Mouse (Mus musculus): ENCODE data around the gene Gm10160.

Gene Gm10160

DNA sequence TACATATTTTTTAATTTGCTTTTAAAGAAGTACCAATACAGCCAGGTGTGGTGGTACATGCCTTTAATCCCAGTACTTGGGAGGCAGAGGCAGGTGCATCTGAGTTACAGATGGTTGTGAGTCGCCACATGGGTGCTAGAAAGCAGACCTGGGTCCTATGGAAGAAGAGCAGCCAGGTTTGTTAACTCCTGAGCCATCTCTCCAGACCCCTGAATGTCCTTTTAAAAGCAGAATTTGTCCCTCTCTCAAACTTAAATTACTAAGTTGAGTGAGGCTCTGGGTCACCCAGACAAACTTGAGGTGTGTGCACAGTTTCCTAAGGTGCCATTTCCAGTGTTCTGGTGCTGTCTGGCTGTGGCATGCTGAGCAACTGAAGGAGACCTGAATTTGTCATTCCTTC, at the start of gene Gm10160:
Gene Gm10160, minus strand, starts transcription at position 101 of the 400 bp plus-strand sequence.
- DNase-seq = no peak

DNA sequence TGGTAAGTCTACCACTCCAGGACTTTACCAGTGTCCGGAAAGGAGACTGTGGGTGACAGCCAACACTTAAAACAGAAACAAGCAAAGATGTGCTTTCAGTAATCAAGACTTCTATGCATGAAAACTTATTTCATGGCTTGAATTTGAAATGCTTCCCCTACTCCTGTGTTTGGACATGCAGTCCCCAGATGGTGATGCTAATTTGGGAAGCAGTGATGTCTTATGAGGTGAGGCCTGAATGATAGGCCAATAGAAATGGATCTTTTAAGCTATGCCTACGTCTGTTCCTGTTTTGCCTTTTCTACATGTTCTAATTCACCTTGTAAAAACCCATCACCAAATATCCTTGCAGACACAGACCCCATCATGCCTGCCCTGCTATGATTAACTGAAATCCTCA, 49.3 kb upstream of the Gm10160 start:
- no peak for DNase-seq

DNA sequence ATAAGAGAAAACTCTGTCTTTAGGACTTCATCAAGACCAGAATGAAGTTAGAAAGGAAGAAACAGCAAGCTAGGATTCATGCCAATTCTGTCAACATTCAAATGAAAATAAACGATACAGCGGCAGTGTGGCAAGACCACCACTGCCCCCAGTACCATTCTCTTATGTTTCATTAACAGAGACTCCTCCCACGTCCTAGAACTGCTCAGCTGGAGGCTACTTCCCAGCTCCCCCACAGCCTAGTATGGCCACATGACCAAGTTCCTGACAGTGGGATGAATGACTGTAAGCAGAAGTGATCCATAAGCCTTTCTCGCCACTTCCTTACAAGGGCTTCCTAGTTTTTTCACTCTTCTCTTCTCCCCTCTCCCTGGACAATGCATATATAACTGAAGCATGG, 48.5 kb upstream of the Gm10160 start:
- DNase-seq = no peak

DNA sequence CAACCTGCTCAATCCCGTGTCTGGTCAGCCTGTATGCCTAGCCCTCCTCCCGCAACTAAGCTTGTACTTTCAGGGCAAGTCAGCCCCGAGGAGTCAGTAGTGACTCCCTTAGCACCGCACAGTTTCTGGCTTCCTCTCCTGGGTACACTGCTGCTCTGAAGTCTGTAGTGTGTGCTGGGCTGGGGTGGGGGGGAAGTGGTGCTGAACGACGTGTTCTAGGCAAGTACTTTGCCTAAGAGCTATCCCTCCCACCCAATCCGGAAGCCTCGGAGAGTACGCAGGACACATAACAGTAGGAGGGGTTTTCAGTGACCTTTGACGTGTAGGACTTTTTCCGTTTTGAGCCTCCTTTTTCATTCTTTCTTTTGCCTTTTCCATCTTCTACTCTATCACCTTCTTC, 43.8 kb upstream of the Gm10160 start:
- DNase-seq = no peak

DNA sequence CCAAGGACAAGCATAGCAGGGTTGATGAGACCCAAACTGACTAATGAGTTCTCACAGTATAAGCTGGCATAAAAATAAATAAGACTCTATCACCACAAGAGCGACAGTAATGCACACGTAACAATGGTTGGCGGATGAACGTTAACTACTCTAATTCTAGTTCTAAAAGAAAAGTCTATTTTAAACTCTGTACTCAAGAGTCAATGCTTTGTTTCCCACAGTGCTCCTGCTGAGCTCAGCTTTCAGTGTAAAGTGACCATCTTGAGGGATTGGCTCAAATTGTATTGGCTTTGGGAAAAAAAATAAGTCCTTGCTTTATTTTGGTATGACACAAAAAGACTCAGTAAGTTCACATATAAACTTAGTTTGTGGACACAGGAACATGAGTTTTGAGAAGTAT, 29.5 kb upstream of the Gm10160 start:
- DNase-seq = no peak

DNA sequence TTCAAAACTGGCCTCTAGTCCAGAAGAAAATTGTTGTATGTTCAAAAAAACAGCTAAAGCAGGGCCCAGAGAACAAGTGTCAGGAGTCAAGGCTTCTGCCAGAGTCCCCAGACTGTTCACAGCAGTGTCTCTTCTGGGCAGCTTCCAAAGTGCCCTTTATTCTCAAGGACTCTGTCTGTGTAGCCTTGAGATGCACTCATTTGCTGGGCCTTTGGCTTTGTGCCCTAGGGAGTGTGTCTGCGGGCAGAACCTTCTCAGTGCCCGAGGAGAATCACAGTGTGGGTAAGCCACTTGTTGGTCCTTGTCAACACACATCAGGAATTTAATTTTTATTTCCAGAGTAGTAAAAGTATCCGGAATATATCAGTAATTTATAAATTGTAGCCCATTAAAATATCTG, 26.0 kb upstream of the Gm10160 start:
- no peak for DNase-seq

DNA sequence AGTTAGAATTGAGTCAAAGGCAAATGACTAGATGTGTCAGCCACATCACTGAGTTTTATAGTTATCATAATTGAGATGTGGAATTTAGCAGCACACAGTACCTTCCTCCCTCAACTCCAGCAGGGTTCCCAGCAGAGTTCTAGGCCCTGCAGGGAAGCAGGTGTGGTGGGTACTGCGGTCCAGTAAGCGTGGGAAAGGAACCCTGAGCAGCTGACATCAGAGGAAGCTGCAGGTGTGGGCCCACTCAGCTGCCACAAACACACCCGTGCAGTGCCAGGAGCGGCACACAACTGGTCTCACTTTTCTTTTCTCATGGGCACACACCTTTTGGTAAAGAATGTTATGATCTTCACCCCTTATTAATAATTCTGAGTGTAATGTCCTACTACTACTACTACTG, 25.2 kb upstream of the Gm10160 start:
- peak; percentile 39 to 57 for DNase-seq

DNA sequence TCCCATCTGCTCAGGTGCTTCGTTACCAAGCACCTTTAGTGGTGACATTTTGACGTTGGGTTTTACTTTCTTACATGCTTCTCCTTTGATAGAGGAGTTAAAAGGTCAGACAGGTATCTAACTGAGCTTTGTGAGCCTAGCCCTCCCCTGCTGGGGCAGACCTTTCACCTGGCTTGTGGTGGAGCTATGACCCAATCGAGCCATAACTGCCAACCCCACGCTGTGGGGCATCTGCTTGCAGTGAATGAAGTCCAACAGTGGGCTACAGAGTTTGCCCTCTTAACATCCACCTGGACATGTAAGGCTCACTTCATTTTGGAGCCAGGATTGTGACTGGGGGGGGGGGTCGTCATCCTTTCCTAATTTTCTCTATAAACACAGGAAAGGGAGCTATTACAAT, 24.7 kb upstream of the Gm10160 start:
- DNase-seq = no peak

DNA sequence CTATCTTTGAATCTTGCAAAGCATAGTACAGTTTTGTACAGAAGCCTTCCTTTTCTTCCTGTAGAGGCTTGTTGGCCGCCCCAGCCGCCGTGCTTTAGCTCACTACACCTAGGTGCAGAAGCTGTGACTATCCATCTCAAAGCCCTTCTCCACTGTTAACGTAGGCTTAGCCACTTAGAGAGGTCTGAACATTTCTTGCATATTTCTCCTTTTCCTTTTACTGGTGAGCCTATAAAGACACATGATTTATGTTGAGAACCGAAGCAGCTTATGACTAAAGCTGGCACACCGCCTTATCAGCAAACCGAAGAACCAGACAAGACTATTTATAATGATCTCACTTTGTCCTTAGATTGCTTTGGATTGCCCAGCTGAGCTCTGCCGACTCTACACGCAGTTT, 19.8 kb upstream of the Gm10160 start:
- DNase-seq = no peak

DNA sequence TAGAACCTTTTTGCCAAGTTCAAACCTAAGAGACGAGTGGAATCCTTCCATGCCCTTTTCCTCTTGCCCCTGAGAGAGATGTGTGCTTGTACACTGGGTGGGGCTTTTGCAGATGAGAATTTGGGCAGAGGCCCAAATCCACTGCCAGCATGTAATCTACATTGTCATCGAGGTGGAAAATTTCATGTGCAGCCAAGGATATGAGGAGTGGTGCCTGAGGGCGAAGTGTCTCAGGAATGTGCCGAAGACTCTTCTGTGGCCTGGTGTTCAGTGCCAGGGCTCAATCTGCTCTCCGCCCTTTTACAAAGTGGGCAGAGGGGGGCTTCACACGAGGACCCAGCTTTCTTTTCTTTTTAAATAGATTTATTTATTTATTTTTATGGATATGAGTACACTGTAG, 19.0 kb upstream of the Gm10160 start:
- DNase-seq = no peak

DNA sequence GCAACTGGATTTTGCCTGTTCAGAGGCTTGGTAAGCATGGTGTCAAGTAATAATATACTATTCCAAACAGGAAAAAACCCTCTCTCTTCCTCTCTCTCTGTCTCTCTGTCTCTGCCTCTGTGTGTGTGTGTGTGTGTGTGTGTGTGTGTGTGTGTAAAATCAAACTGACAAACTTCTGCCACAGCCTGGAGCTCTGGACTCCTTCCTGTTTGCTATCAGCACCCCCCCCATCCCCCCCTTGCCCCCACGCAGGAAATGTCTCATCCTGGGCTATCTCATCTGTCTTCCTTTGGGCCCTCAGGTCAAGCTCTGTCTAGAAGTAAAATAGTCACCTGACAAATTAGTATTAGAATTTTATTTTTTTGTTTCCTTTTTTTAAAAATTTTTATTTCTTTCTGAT, 18.2 kb upstream of the Gm10160 start:
- no peak for DNase-seq

DNA sequence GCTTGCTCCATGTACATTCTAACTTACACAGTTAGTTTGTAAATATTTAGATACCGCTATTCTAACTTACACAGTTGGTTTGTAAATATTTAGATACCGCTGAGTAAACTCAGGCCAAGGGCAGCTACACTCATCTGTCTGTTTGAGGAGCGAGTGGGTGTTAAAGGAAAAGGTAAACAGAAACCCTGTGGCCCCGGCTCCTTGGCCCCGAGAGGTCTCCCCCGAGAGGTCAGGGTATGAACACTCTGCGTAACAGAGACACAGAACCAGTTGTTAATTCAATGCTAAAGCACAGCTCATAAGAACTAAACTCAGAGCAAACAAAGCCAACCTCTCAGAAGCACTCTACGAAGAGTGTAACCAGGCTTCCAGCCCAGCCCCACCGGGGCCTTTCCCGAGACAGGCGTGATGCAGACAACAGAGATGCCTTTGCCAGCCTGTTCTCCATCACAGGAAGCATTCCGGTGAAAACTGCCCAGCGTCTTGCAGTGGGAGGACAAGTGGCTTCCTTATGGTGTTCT, 17.0 kb upstream of the Gm10160 start:
- no peak for DNase-seq

DNA sequence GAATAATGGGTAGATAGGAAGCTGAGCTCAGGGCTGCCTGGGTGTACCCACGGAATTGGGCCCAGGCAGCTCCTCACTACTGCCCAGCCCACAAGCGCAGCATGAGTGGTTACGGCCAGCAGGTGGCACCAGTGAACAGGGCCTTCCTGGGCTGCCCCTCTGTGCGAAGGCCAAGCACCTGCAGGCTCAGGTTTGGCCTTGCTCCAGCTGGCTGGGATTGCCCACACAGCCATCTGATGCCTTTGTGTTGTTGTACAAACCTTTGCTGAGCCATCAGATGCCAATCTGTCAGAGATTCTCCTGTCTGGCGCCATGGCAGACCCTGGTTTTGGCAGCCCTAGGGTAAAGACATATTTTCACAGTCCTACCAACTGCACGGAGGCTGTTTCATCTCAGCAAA, 12.6 kb upstream of the Gm10160 start:
- DNase-seq = peak; percentile 59 to 76

DNA sequence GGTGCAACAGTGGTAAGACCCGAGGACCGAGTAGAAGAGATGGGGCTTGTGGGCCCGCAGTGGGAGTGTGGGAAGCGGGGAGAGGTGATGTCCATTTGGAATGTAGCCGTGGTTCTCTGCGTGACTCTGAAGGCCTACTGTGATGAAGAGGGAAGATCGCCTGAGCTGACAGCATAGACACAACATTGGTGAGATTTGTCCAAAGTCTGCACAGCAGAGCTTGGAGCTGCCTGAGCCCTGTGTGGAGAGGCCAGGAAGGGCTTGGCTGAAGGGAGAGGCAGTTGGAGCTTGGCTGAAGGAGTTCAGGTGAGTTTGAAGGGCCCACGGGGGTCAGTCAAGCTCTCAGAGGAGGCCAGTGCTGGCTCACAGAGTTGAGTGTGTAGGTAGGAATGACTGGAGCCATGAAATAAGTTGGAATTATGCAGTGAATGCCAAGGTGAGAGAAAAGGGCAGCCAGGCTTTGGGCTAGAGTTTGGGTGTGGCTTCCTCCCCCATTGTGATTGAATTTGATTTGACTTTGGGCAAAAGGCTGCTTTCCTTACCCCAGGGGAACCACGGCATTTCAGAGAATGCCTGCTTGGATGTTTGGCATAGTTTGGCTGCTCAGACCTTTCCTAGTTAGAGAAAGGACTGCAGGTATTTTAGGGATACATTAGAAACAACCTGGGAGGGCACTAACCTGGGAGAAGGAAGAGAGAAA, 11.8 kb upstream of the Gm10160 start:
- DNase-seq = no peak

DNA sequence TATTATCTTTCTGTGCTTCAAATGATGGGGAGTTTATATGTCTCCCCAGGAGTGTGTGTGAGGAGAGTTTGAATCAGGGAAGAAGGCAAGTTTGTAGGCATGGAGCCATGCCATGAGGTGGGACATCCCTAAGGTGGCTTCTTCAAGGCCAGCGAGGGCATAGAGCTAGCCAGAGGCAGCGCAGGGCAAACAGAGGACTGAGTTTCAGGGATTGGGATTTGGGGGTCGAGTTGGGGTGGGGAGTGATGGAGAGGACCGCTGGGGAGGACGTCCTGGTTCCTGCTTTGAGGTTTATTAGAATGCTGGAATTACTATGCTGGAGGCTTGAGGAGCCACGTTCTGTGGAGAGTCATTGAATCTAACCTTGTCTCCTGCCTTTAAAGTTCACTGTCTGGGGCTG, 10.3 kb upstream of the Gm10160 start:
- DNase-seq = no peak

DNA sequence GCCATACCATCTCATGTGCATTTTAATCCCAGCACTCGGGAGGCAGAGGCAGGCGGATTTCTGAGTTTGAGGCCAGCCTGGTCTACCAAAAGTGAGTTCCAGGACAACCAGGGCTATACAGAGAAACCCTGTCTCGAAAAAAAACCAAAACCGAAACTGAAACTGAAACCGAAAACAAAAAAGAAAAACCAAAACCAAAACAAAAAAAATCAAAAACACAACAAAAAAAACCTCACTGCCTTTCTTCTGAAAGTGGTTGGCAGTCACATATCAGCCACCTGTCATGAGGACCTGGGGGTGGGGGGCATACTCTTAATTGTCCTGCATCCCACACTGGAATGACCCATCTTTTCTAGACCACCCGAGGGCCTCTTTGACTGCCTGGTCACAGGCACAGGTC, 9.0 kb upstream of the Gm10160 start:
- DNase-seq = no peak

DNA sequence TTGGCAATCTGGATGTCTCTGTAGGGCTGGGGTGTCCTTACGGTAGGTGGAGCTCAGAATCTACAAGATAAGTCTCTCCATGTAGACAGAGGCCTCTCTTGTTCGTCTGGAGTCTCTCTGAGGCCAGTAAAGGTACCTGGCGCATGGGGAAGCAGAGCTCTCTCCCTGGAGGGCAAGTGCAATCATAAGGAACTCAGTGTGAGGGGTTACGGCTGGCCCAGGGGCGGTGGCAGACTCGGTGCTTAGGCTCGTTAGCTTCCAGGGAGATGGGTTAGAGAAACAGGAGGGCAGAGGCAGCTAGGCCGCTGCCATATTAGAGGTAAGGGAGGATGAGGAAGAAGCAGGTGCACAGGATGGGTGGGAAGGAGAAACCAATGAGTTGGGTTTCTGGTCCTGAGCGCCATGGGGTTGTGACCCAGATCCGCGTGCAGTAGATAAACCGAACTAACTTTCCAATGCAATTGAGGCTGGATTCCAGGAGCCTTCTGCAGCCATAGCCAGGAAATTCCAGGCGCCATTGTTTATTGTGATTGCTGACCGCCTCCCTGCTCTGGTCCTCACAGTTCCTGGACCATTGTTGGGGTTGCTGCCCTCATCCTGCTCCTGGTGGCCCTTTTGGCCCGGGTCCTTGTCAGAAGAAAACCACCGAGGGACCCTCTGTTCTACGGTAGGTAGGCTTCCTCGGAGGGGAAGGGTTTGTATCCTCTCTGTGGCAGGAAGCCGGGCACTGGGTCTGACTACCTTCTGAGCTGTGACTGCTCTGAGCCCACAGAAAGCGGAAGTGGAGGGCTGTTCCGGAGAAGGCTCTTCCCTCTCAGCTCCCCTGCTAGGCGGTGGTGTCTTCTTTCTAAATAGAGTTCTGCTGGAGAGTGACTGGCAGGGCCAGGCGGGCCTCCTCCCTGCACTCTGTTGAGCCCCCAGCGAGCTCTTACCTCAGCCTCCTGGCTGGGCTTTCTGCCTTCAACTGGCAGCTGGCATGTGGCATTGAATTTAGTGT, 7.3 kb upstream of the Gm10160 start:
- peak; percentile 66 to 75 for DNase-seq

DNA sequence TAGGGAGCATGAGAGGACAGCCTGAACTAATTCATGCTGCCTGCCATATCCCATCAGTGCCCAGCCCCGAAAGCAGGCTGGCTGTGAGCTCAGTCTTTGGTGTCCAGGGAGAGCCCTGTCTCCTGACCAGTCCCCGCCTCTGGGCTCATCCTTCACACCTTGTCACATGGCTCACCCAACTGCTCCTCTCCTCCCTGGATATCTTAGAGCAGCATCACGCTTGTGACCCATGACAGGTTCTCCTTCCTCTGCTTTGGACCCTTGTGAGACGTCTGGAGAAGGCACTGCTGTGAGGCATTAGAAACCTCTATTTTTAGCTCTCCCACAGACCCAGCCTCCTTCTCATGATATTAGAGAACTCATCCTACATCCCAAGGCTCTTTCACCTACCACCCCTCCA, 6.3 kb upstream of the Gm10160 start:
- DNase-seq = no peak

DNA sequence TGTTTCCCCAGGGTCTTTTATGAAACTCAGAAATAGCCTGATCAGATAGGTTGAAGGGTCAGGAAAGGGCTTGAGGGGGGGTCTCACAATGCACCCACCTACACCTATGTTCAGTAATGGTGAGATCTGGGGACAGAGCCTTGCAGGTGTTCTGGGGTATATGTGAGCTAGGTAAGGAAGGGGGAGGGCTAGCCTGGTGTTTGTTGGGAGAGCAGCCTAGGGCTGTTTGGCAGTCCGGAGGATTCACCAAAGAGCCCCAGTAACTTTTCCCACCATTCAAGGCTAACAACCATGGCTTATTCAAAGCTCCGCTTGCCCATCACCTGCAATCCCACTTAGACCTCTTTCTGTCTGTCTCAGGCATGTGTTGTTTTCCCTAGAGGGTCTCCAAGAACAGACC, 5.9 kb upstream of the Gm10160 start:
- no peak for DNase-seq

DNA sequence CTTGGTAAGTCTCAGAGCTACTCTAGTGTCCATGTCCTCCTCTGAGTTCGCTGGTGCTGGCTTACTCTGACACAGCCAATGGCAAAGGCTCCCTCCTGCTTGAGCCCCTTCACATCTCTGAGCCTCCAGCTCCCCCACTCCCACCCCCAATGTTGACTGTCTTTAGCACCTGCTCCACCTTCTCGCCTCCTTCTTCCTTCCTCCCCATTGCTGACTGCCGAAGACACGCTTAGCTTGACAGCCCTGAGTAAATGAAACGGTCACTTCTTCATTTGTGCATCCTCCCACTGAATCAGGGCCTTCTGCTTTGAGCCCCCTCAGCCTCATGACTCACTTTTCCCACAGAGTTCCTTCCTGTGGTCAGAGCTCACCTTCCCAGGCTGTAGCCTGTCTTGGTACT, 5.4 kb upstream of the Gm10160 start:
- DNase-seq = peak; percentile 49 to 51

DNA sequence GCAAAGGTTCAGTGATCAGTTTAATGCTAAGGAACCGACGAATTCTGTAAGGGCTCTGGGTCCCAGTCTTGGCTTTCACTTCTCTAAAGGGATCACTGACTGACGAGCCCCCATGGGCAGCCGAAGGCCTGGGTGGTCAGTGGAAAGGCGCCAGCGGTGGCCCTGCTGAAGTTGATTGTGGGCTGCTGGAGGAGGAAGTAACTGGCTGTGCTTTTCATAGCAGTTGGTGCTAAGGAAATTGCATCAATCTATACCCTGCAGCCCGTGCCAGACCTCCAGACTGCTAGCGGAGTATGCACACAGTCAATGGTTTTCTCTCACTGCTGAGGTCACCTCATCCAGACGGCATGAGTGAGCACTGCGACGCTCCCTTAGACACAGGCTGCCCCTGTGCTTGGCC, 4.5 kb upstream of the Gm10160 start:
- peak; percentile 49 to 53 for DNase-seq

DNA sequence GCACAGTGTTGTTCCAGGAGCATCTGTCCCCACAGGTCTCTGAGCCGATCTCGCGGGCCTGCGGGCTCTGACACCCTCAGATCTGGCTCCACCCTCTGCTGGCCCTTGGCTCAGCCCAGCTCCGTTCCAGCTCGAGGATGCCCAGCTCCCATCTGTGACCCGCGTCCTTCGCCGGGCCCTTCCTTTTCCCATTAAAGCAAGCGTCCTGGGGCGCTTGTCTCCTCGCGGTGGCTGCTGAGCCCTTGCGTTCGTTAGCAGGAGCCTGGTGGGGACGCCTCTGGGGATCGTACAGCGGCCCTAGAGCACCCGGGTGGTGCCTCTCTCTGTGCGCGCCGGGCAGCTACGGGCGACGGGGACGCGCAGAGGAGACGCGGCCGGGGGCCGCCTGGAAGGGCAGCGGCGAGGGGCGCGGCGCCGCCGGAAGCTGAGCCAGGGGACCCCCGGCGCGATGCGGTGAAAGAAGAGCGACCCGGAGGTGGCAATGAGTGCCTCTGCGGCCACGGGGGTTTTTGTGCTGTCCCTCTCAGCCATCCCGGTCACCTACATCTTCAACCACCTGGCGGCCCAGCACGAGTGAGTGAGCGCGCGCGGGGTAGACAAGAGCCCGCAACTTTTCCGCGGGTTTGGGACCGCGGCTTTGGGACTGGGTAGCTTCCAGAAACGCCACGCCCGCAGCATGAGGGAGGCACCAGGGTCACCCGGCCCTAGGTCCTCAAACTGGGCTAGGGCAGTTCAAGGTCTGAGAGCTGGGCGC, 3.6 kb upstream of the Gm10160 start, which contains the start of gene Tm6sf1:
Gene Tm6sf1, plus strand, starts transcription at position 34 of the 754 bp plus-strand sequence.
- peak; percentile 54 to 55 for DNase-seq

DNA sequence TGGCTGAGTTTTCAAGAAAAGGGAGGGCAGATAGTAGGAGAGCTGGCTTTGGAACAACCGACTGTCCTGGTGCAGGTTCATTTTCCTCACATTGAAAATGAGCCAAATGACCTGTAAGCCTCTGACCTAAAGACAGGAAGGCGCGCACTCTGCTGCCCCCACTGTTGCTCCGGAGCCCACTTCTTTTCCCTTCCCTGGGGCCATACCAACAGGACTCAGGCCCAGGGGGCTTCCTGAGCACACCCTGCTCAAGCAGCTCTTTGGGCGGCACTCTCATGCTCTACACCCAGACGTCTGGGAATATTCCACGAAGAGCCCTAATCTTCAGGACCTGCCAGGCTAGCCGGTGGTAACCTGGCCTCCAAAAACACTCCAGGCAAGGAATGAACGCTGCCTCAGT, 2.6 kb upstream of the Gm10160 start:
- no peak for DNase-seq
